Mouse (Mus musculus) MEL (cell line): ENCODE measurements around the gene Metap2. TPM values are rescaled to one million over a fixed set of nuclear protein-coding genes. Genes with fewer than 3 reads are reported as not detected.
A peak's percentile ranks its signal among the peaks of the same experiment; 100 is the strongest.

ENCODE experiments used
- DNase-seq: peaks from one replicate; pipeline ENCODE4 v3.0.0; 2011; ENCODE audit warnings: low read depth, low spot score
- H3K27ac ChIP-seq: 2 replicates; pipeline ENCODE4 v1.5.1; 2012; ENCODE audit warnings: low read depth, mild to moderate bottlenecking, control low read depth, low read length, moderate library complexity; ENCODE audit not compliant: control insufficient read depth
- H3K27me3 ChIP-seq, 2 experiments: fragments of 150-350 bp in 1 of 2; sonication (generic) in 1 of 2; 2 replicates each; pipeline ENCODE4 v1.6.1; 2012; ENCODE audit warnings: low read length in 2 of 2, mild to moderate bottlenecking in 2 of 2, improper control_type of control experiment in 1 of 2, moderate library complexity in 1 of 2; ENCODE audit not compliant: insufficient read depth in 2 of 2, control insufficient read depth in 1 of 2
- H3K36me3 ChIP-seq, 2 experiments: 2 replicates each; pipeline ENCODE4 v1.6.1; 2012 to 2014; ENCODE audit warnings: low read length in 2 of 2, improper control_type of control experiment in 1 of 2, inconsistent platforms in 1 of 2, mild to moderate bottlenecking in 1 of 2; ENCODE audit not compliant: insufficient read depth in 2 of 2, control insufficient read depth in 1 of 2
- H3K4me1 ChIP-seq, 2 experiments: fragments of 150-350 bp in 1 of 2; sonication (generic) in 1 of 2; 2 replicates each; pipeline ENCODE4 v1.6.1; 2012; ENCODE audit warnings: low read length in 2 of 2, improper control_type of control experiment in 1 of 2, mild to moderate bottlenecking in 1 of 2; ENCODE audit not compliant: insufficient read depth in 2 of 2, control insufficient read depth in 1 of 2
- H3K4me3 ChIP-seq, 2 experiments: fragments of 150-350 bp in 1 of 2; sonication (generic) in 1 of 2; 2 replicates each; pipeline ENCODE4 v1.5.1; 2012; ENCODE audit warnings: low read depth in 2 of 2, low read length in 2 of 2, mild to moderate bottlenecking in 2 of 2, moderate library complexity in 2 of 2, control low read depth in 1 of 2, improper control_type of control experiment in 1 of 2; ENCODE audit not compliant: control insufficient read depth in 1 of 2, insufficient read depth in 1 of 2
- H3K79me2 ChIP-seq: 2 replicates; pipeline ENCODE4 v1.6.1; 2012; ENCODE audit warnings: mild to moderate bottlenecking, low read length, moderate library complexity; ENCODE audit not compliant: control insufficient read depth, poor library complexity, insufficient read depth
- H3K9ac ChIP-seq: 2 replicates; pipeline ENCODE4 v1.6.1; 2012; ENCODE audit warnings: low read depth, mild to moderate bottlenecking, control low read depth, low read length, moderate library complexity; ENCODE audit not compliant: control insufficient read depth, poor library complexity, severe bottlenecking
- H3K9me3 ChIP-seq: fragments of 150-350 bp; sonication (generic); replicated peaks from 2 replicates; pipeline ENCODE4 v1.6.1; 2012; ENCODE audit warnings: mild to moderate bottlenecking, low read length, improper control_type of control experiment, moderate library complexity; ENCODE audit not compliant: insufficient read depth
- CHD2 ChIP-seq: IDR thresholded peaks from 2 replicates; pipeline ENCODE4 v1.6.1; 2011; ENCODE audit warnings: low read length, improper control_type of control experiment
- E2F4 ChIP-seq: IDR thresholded peaks from 2 replicates; pipeline ENCODE4 v1.6.1; 2011; ENCODE audit warnings: low read depth, low read length, improper control_type of control experiment, borderline replicate concordance
- EP300 ChIP-seq, 2 experiments: IDR thresholded peaks; 2 replicates each; pipeline ENCODE4 v1.6.1; 2011; ENCODE audit warnings: improper control_type of control experiment in 2 of 2, low read length in 2 of 2, low read depth in 1 of 2, mild to moderate bottlenecking in 1 of 2
- ETS1 ChIP-seq: IDR thresholded peaks from 2 replicates; pipeline ENCODE4 v1.6.1; 2012; ENCODE audit warnings: low read depth, mild to moderate bottlenecking, inconsistent platforms, low read length, improper control_type of control experiment, moderate library complexity
- JUND ChIP-seq: IDR thresholded peaks from 2 replicates; pipeline ENCODE4 v1.6.1; 2011; ENCODE audit warnings: low read depth, mild to moderate bottlenecking, improper control_type of control experiment, low read length
- KAT2A ChIP-seq: conservative IDR thresholded peaks from 2 replicates; pipeline ENCODE4 v1.6.1; 2012; ENCODE audit warnings: low read depth, low read length, improper control_type of control experiment, inconsistent platforms
- MAX ChIP-seq: IDR thresholded peaks from 2 replicates; pipeline ENCODE4 v1.6.1; 2011; ENCODE audit warnings: low read length, improper control_type of control experiment
- MAZ ChIP-seq: IDR thresholded peaks from 2 replicates; pipeline ENCODE4 v1.6.1; 2012; ENCODE audit warnings: low read depth, mild to moderate bottlenecking, inconsistent platforms, low read length, improper control_type of control experiment
- MXI1 ChIP-seq: IDR thresholded peaks from 2 replicates; pipeline ENCODE4 v1.6.1; 2011; ENCODE audit warnings: mild to moderate bottlenecking, low read depth, low read length, improper control_type of control experiment
- NELFE ChIP-seq: IDR thresholded peaks from 2 replicates; pipeline ENCODE4 v1.6.1; 2011; ENCODE audit warnings: low read depth, low read length, improper control_type of control experiment
- NRF1 ChIP-seq: IDR thresholded peaks from 2 replicates; pipeline ENCODE4 v1.6.1; 2014; ENCODE audit warnings: low read depth, mild to moderate bottlenecking, inconsistent platforms, low read length, improper control_type of control experiment, moderate library complexity; ENCODE audit not compliant: poor library complexity, insufficient read depth, severe bottlenecking
- POLR2A ChIP-seq, 2 experiments: IDR thresholded peaks; 2 replicates each; pipeline ENCODE4 v1.6.1; 2011 to 2012; ENCODE audit warnings: low read length in 2 of 2, mild to moderate bottlenecking in 2 of 2, control low read depth in 1 of 2, improper control_type of control experiment in 1 of 2, low read depth in 1 of 2, moderate library complexity in 1 of 2; ENCODE audit not compliant: control insufficient read depth in 1 of 2, insufficient read depth in 1 of 2, poor library complexity in 1 of 2
- POLR2AphosphoS2 ChIP-seq: IDR thresholded peaks from 2 replicates; pipeline ENCODE4 v1.6.1; 2011; ENCODE audit warnings: low read length, improper control_type of control experiment
- RCOR1 ChIP-seq: IDR thresholded peaks from 2 replicates; pipeline ENCODE4 v1.6.1; 2012; ENCODE audit warnings: low read depth, mild to moderate bottlenecking, inconsistent platforms, low read length, improper control_type of control experiment
- SMC3 ChIP-seq: IDR thresholded peaks from 2 replicates; pipeline ENCODE4 v1.6.1; 2011; ENCODE audit warnings: low read depth, low read length, improper control_type of control experiment
- TAL1 ChIP-seq: IDR thresholded peaks from 2 replicates; pipeline ENCODE4 v1.6.1; 2012; ENCODE audit warnings: mild to moderate bottlenecking, inconsistent platforms, low read length, moderate library complexity, mixed read lengths
- UBTF ChIP-seq: IDR thresholded peaks from 2 replicates; pipeline ENCODE4 v1.6.1; 2012; ENCODE audit warnings: low read depth, mild to moderate bottlenecking, inconsistent platforms, low read length, improper control_type of control experiment, moderate library complexity, borderline replicate concordance; ENCODE audit not compliant: insufficient read depth
- ZC3H11A ChIP-seq: IDR thresholded peaks from 2 replicates; pipeline ENCODE4 v1.6.1; 2012; ENCODE audit warnings: low read depth, mild to moderate bottlenecking, inconsistent platforms, low read length, improper control_type of control experiment
- ZNF384 ChIP-seq: IDR thresholded peaks from 2 replicates; pipeline ENCODE4 v1.6.1; 2012; ENCODE audit warnings: low read depth, mild to moderate bottlenecking, inconsistent platforms, low read length, improper control_type of control experiment
- polyA plus RNA-seq, 2 experiments: library from polyadenylated mRNA; stranded (reverse) in 1 of 2; unstranded in 1 of 2; fragments of >175 nt in 1 of 2; fragments of >200 nt in 1 of 2; gene quantifications; 2 replicates each; pipeline versions ENCODE4 v1.2.1 to v1.2.4; 2012; ENCODE audit warnings: low replicate concordance in 2 of 2, low read depth in 1 of 2; ENCODE audit not compliant: insufficient read length in 2 of 2, insufficient read depth in 1 of 2, missing spikeins in 1 of 2
- total RNA-seq: library from RNA; depleted of rRNA; stranded (reverse); fragments of 300-350 nt; gene quantifications from 2 replicates; pipeline ENCODE4 v1.2.3, GENCODE M21; 2012

Gene Metap2
- total and polyA plus RNA-seq, 3 experiments = 326 to 2,567 (median 921) TPM

DNA sequence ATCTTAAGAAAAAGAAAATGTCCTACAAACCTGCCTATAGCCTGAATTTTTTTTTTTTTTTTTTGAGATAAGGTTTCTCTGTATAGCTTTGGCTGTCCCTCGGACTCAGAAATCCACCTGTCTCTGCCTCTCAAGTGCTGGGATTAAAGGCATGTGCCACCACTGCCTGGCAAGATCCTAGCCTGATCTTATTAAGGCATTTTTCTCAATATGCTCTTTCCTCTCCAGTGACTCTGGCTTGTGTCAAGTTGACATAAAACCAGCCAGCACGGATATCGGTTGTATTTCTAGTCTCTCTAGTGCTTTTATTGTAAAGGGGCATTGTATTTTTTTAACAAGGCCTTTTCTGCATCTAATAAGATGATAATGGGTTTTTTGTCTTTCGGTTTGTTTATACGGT, 27.8 kb upstream of the Metap2 start:
- no peak overlapping the region for H3K27ac ChIP-seq
- no peaks in the 10 kb centered on the region for H3K27me3 ChIP-seq
- no peaks in the 10 kb centered on the region for H3K9me3 ChIP-seq
- H3K36me3 ChIP-seq = peaks cover 0 to 10% of the 10 kb centered on the region in 2 experiments; a peak in 2 of 4 replicates
- H3K4me3 ChIP-seq = no peak overlapping the region
- TF ChIP-seq KAT2A = no peak
- TF ChIP-seq MAZ = no peak
- TF ChIP-seq SMC3 = no peak
- no peak for TF ChIP-seq ZNF384
- TF ChIP-seq CHD2 = no peak
- TF ChIP-seq E2F4 = no peak
- no peak for TF ChIP-seq RCOR1
- no peak for TF ChIP-seq POLR2A (IDR thresholded peaks at IDR 0.05; ENCODE audit: control insufficient read depth in 1 of 2, insufficient read depth in 1 of 2, low read depth in 1 of 2, low read length in 2 of 2, poor library complexity in 1 of 2)
- TF ChIP-seq MAX = no peak
- no peak for TF ChIP-seq NRF1
- TF ChIP-seq TAL1 = no peak
- no peak for TF ChIP-seq POLR2AphosphoS2
- no peak for DNase-seq
- H3K4me1 ChIP-seq = peaks cover 5 to 6% of the 10 kb centered on the region in 2 experiments; a peak in 3 of 4 replicates
- no peaks in the 10 kb centered on the region for H3K79me2 ChIP-seq
- H3K9ac ChIP-seq = no peak overlapping the region

DNA sequence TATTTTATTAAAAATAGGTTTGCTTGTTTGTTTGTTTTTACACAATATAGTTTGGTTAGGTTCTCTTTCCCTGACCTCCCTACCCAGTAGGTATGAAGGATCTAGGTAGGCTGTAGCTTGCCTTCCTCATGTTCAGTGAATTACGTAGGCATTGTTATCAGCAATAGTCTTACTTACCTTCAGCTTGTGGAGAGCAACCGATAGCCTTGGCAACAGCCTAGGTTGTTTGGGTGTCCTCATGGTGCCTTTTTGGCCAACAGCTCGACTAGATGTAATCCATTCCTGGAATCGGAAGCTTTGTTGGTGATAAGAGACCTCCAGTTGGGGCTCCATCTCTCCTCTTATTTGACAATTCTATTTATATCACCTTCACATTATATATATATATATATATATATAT, 24.3 kb upstream of the Metap2 start:
- Histone ChIP-seq H3K27me3 (no peaks in the 10 kb centered on the region), H3K9ac (no peak overlapping the region), H3K4me1 (peaks cover 15 to 22% of the 10 kb centered on the region in 2 experiments), H3K79me2 (no peaks in the 10 kb centered on the region), H3K4me3 (no peak overlapping the region), H3K9me3 (no peaks in the 10 kb centered on the region), H3K36me3 (peaks cover 0 to 22% of the 10 kb centered on the region in 2 experiments; a peak in 2 of 4 replicates), H3K27ac (no peak overlapping the region)
- DNase-seq = peak; percentile 44
- TF ChIP-seq ZC3H11A (no peak), ETS1 (peak; percentile 50), EP300 (IDR thresholded peaks at IDR 0.05; ENCODE audit: low read depth in 1 of 2, low read length in 2 of 2) (peak in 1 of 2 experiments; percentile 41; a peak in 2 of 4 replicates), MXI1 (no peak), NELFE (no peak), RCOR1 (no peak), JUND (no peak), UBTF (no peak)
